Mouse (Mus musculus) lung, adult 2 months (tissue): Measurements from ENCODE around the gene Wfdc3. TPM values are rescaled to one million over a fixed set of nuclear protein-coding genes. Genes with fewer than 3 reads are reported as not detected.
A peak's percentile ranks its signal among the peaks of the same experiment; 100 is the strongest.

Experiments
- DNase-seq: peaks from one replicate; pipeline ENCODE4 v3.0.0; 2022
- H3K4me1 ChIP-seq: fragments of 200-500 bp; 2 replicates; pipeline ENCODE4 v1.6.1; 2011; ENCODE audit warnings: low read length; ENCODE audit not compliant: control insufficient read depth, insufficient read depth
- H3K4me3 ChIP-seq: fragments of 200-500 bp; replicated peaks from 2 replicates; pipeline ENCODE3; 2011; ENCODE audit warnings: low read depth, mild to moderate bottlenecking, control low read depth, low read length; ENCODE audit errors: extremely low read depth
- CTCF ChIP-seq: fragments of 200-500 bp; IDR thresholded peaks from 2 replicates; pipeline ENCODE4 v1.5.1; 2011; ENCODE audit warnings: mild to moderate bottlenecking, low read length, control low read depth; ENCODE audit not compliant: insufficient read depth
- POLR2A ChIP-seq: fragments of 200-500 bp; IDR thresholded peaks from 2 replicates; pipeline ENCODE4 v1.6.1; 2011; ENCODE audit warnings: low read depth, mild to moderate bottlenecking, control low read depth, low read length, borderline replicate concordance; ENCODE audit errors: extremely low read depth
- WGBS: fragments of 180-500 bp; shearing (Covaris S2); methylation state at CpG from one replicate; pipeline ENCODE4 v1.1.7; 2018; 5-methylcytosine and 5-hydroxymethylcytosine counted together
- polyA plus RNA-seq: library from polyadenylated mRNA; depleted of rRNA; stranded (reverse); fragments of >200 nt; gene quantifications from 2 replicates; pipeline ENCODE4 v1.2.3, GENCODE M21; 2012

The Wfdc3 gene
- polyA plus RNA-seq, 1 experiment: 1.3 TPM

GRCm38 (mm10) chr2:164777246-164778014, 31.7 kb upstream of the Wfdc3 start:
- 81% methylated on average over 30 of the region's 30 CpGs for WGBS
- TF ChIP-seq POLR2A (no peak), CTCF (no peak)
- Histone ChIP-seq H3K4me1 (peaks cover 6% of the 10 kb centered on the region; the same call in 1 of the 2 replicates), H3K4me3 (no peak overlapping the region)
- DNase-seq: no peak

- Histone ChIP-seq H3K4me1 (peaks cover 6% of the 10 kb centered on the region; the same call in 1 of the 2 replicates), H3K4me3 (no peak overlapping the region)
- TF ChIP-seq CTCF: no peak
- no peak for TF ChIP-seq POLR2A
- 65% methylated on average over 17 of the region's 17 CpGs for WGBS
- no peak for DNase-seq
Measured at GRCm38 (mm10) chr2:164776801-164777200, 31.1 kb upstream of the Wfdc3 start.

GRCm38 (mm10) chr2:164776130-164776529, 30.4 kb upstream of the Wfdc3 start:
- TF ChIP-seq POLR2A (no peak), CTCF (no peak)
- DNase-seq: no peak

GRCm38 (mm10) chr2:164773989-164774364, 28.2 kb upstream of the Wfdc3 start:
- WGBS: 41% methylated on average over 5 of the region's 5 CpGs
- no peak for DNase-seq
- no peak for TF ChIP-seq POLR2A
- TF ChIP-seq CTCF: no peak
- Histone ChIP-seq H3K4me1 (peaks cover 6% of the 10 kb centered on the region; the same call in 1 of the 2 replicates), H3K4me3 (no peak overlapping the region)

More at GRCm38 (mm10) chr2:164776130-164776529, 30.4 kb upstream of the Wfdc3 start:
- WGBS: 67% methylated on average over 6 of the region's 6 CpGs
- H3K4me1 ChIP-seq: peaks cover 6% of the 10 kb centered on the region; the same call in 1 of the 2 replicates
- no peak overlapping the region for H3K4me3 ChIP-seq

GRCm38 (mm10) chr2:164773229-164773988, 27.7 kb upstream of the Wfdc3 start:
- TF ChIP-seq POLR2A: no peak
- TF ChIP-seq CTCF: no peak
- Histone ChIP-seq H3K4me3 (no peak overlapping the region), H3K4me1 (peaks cover 6% of the 10 kb centered on the region; the same call in 1 of the 2 replicates)
- 77% methylated on average over 14 of the region's 14 CpGs for WGBS
- no peak for DNase-seq

- TF ChIP-seq POLR2A: no peak
- no peak for TF ChIP-seq CTCF
- H3K4me1 ChIP-seq: peaks cover 6% of the 10 kb centered on the region; the same call in 1 of the 2 replicates
- WGBS: 47% methylated on average over 8 of the region's 8 CpGs
- H3K4me3 ChIP-seq: no peak overlapping the region
- DNase-seq: no peak
Measured at GRCm38 (mm10) chr2:164771123-164771522, 25.4 kb upstream of the Wfdc3 start.

- TF ChIP-seq POLR2A (no peak), CTCF (no peak)
- no peak for DNase-seq
- no peak overlapping the region for H3K4me3 ChIP-seq
- H3K4me1 ChIP-seq: peaks cover 6% of the 10 kb centered on the region; the same call in 1 of the 2 replicates
- WGBS: 1% methylated on average over 15 of the region's 15 CpGs
Measured at GRCm38 (mm10) chr2:164770279-164770678, 24.5 kb upstream of the Wfdc3 start.

GRCm38 (mm10) chr2:164769258-164770037, 23.7 kb upstream of the Wfdc3 start, which contains the start of gene Ube2c:
Gene Ube2c (plus strand): TSS chr2:164769898.
- Histone ChIP-seq H3K4me3 (peak within 1 kb of the TSS; percentile 66), H3K4me1 (peaks cover 6% of the 10 kb centered on the region; the same call in 1 of the 2 replicates)
- WGBS: 1% methylated on average over 53 of the region's 53 CpGs
- DNase-seq: peak; percentile 96
- TF ChIP-seq CTCF: no peak
- 0 out of 2 replicates have a peak, but pooled peaks have one; percentile 4 for TF ChIP-seq POLR2A

- WGBS: 89% methylated on average over 15 of the region's 15 CpGs
- H3K4me3 ChIP-seq: no peak overlapping the region
- no peak for DNase-seq
- TF ChIP-seq CTCF (no peak), POLR2A (no peak)
- H3K4me1 ChIP-seq: no peaks in the 10 kb centered on the region
Measured at GRCm38 (mm10) chr2:164767812-164768540, 22.2 kb upstream of the Wfdc3 start.
